Mouse (Mus musculus) brown adipose tissue, adult 24 weeks (tissue): ENCODE results near the gene Gm17509. TPM values are rescaled to one million over a fixed set of nuclear protein-coding genes. Genes with fewer than 3 reads are reported as not detected.

Source experiments
- H3K27ac ChIP-seq: fragments of 200-500 bp; replicated peaks from 2 replicates; pipeline ENCODE4 v1.5.1; 2012; ENCODE audit warnings: low read depth, mild to moderate bottlenecking, low read length
- H3K4me1 ChIP-seq: fragments of 200-500 bp; 2 replicates; pipeline ENCODE4 v1.6.1; 2012; ENCODE audit warnings: low read length, mixed read lengths; ENCODE audit not compliant: control insufficient read depth, insufficient read depth, insufficient read length
- H3K4me3 ChIP-seq: fragments of 200-500 bp; 2 replicates; pipeline ENCODE4 v1.5.1; 2012; ENCODE audit warnings: low read depth, mild to moderate bottlenecking, low read length, moderate library complexity; ENCODE audit not compliant: insufficient read depth
- polyA plus RNA-seq: library from polyadenylated mRNA; stranded (reverse); fragments of >200 nt; gene quantifications from 2 replicates; pipeline ENCODE4 v1.2.4, GENCODE M21; 2012; ENCODE audit not compliant: missing spikeins, insufficient read depth, insufficient read length

Gm17509 gene
- polyA plus RNA-seq, 1 experiment: not detected

- H3K27ac ChIP-seq: no peak overlapping the region
- H3K4me1 ChIP-seq: 0 out of 2 replicates have a peak, but pooled peaks cover 4% of the 10 kb centered on the region
- no peak overlapping the region for H3K4me3 ChIP-seq
Measured at GRCm38 (mm10) chr13:117218092-117218491, 2.8 kb downstream of the Gm17509 start.

GRCm38 (mm10) chr13:117217621-117218020, 3.3 kb downstream of the Gm17509 start:
- 0 out of 2 replicates have a peak, but pooled peaks cover 4% of the 10 kb centered on the region for H3K4me1 ChIP-seq
- H3K27ac ChIP-seq: no peak overlapping the region
- no peak overlapping the region for H3K4me3 ChIP-seq

GRCm38 (mm10) chr13:117216752-117217363, 4.0 kb downstream of the Gm17509 start:
- H3K4me1 ChIP-seq: no peaks in the 10 kb centered on the region

GRCm38 (mm10) chr13:117216126-117216525, 4.7 kb downstream of the Gm17509 start:
- Histone ChIP-seq H3K4me1 (no peaks in the 10 kb centered on the region), H3K27ac (no peak overlapping the region)

More at GRCm38 (mm10) chr13:117216752-117217363, 4.0 kb downstream of the Gm17509 start:
- no peak overlapping the region for H3K27ac ChIP-seq
- no peak overlapping the region for H3K4me3 ChIP-seq

GRCm38 (mm10) chr13:117215481-117215880, 5.4 kb downstream of the Gm17509 start:
- Histone ChIP-seq H3K4me3 (no peak overlapping the region), H3K27ac (no peak overlapping the region)

More at GRCm38 (mm10) chr13:117216126-117216525, 4.7 kb downstream of the Gm17509 start:
- H3K4me3 ChIP-seq: no peak overlapping the region

GRCm38 (mm10) chr13:117211386-117211875, 9.4 kb downstream of the Gm17509 start:
- no peak overlapping the region for H3K4me3 ChIP-seq
- no peaks in the 10 kb centered on the region for H3K4me1 ChIP-seq
- peak overlapping the region; percentile 58; the same call in 1 of the 2 replicates for H3K27ac ChIP-seq

More at GRCm38 (mm10) chr13:117215481-117215880, 5.4 kb downstream of the Gm17509 start:
- H3K4me1 ChIP-seq: no peaks in the 10 kb centered on the region

GRCm38 (mm10) chr13:117208236-117208635, 12.6 kb downstream of the Gm17509 start, which contains the start of gene Emb:
Gene Emb, plus strand, starts transcription at chr13:117208536.
- Histone ChIP-seq H3K4me1 (no peaks in the 10 kb centered on the region), H3K27ac (no peak within 1 kb of the TSS), H3K4me3 (no peak within 1 kb of the TSS)

GRCm38 (mm10) chr13:117206066-117206465, 14.8 kb downstream of the Gm17509 start:
- H3K27ac ChIP-seq: no peak overlapping the region
- no peaks in the 10 kb centered on the region for H3K4me1 ChIP-seq
- H3K4me3 ChIP-seq: no peak overlapping the region

- Histone ChIP-seq H3K4me3 (no peak overlapping the region), H3K4me1 (no peaks in the 10 kb centered on the region), H3K27ac (no peak overlapping the region)
Measured at GRCm38 (mm10) chr13:117204685-117205084, 16.2 kb downstream of the Gm17509 start.

- no peak overlapping the region for H3K27ac ChIP-seq
- H3K4me1 ChIP-seq: no peaks in the 10 kb centered on the region
- H3K4me3 ChIP-seq: no peak overlapping the region
Measured at GRCm38 (mm10) chr13:117202755-117203471, 18.0 kb downstream of the Gm17509 start.

- Histone ChIP-seq H3K4me1 (no peaks in the 10 kb centered on the region), H3K4me3 (no peak overlapping the region), H3K27ac (no peak overlapping the region)
Measured at GRCm38 (mm10) chr13:117198402-117199083, 22.3 kb downstream of the Gm17509 start.

- Histone ChIP-seq H3K4me1 (no peaks in the 10 kb centered on the region), H3K4me3 (no peak overlapping the region), H3K27ac (no peak overlapping the region)
Measured at GRCm38 (mm10) chr13:117197666-117198065, 23.2 kb downstream of the Gm17509 start.

GRCm38 (mm10) chr13:117195569-117196495, 25.0 kb downstream of the Gm17509 start:
- no peak overlapping the region for H3K4me3 ChIP-seq
- H3K4me1 ChIP-seq: no peaks in the 10 kb centered on the region
- H3K27ac ChIP-seq: no peak overlapping the region

- no peak overlapping the region for H3K4me3 ChIP-seq
- H3K27ac ChIP-seq: no peak overlapping the region
- no peaks in the 10 kb centered on the region for H3K4me1 ChIP-seq
Measured at GRCm38 (mm10) chr13:117193422-117193983, 27.4 kb downstream of the Gm17509 start.
